Mouse (Mus musculus) small intestine, adult 2 months (tissue): ENCODE data around the gene 4933411K16Rik. TPM values are rescaled to one million over a fixed set of nuclear protein-coding genes. Genes with fewer than 3 reads are reported as not detected.

Experiments
- H3K27ac ChIP-seq: fragments of 200-500 bp; 2 replicates; pipeline ENCODE4 v1.5.1; 2012; ENCODE audit warnings: low read depth, low read length, control low read depth, inconsistent platforms; ENCODE audit not compliant: insufficient read depth
- H3K27me3 ChIP-seq: fragments of 200-500 bp; 2 replicates; pipeline ENCODE4 v1.6.1; 2012; ENCODE audit warnings: mild to moderate bottlenecking, moderate library complexity, low read length, inconsistent platforms; ENCODE audit not compliant: control insufficient read depth, insufficient read depth
- H3K36me3 ChIP-seq: fragments of 200-500 bp; 2 replicates; pipeline ENCODE4 v1.6.1; 2012; ENCODE audit warnings: mild to moderate bottlenecking, low read length, control low read depth, inconsistent platforms; ENCODE audit not compliant: control insufficient read depth, insufficient read depth
- H3K4me1 ChIP-seq: fragments of 200-500 bp; 2 replicates; pipeline ENCODE4 v1.6.1; 2012; ENCODE audit warnings: low read length, inconsistent platforms, mixed read lengths; ENCODE audit not compliant: control insufficient read depth, insufficient read depth, insufficient read length
- H3K4me3 ChIP-seq: fragments of 200-500 bp; 2 replicates; pipeline ENCODE4 v1.5.1; 2012; ENCODE audit warnings: low read depth, mild to moderate bottlenecking, control low read depth, inconsistent platforms, low read length, moderate library complexity
- CTCF ChIP-seq: fragments of 200-500 bp; IDR thresholded peaks from 2 replicates; pipeline ENCODE4 v1.5.1; 2012; ENCODE audit warnings: low read depth, mild to moderate bottlenecking, control low read depth, inconsistent platforms, low read length, moderate library complexity, mixed read lengths; ENCODE audit not compliant: insufficient replicate concordance, insufficient read length; ENCODE audit errors: extremely low read depth
- POLR2A ChIP-seq: fragments of 200-500 bp; IDR thresholded peaks from 2 replicates; pipeline ENCODE4 v1.6.1; 2012; ENCODE audit warnings: low read depth, mild to moderate bottlenecking, control low read depth, inconsistent platforms, low read length, moderate library complexity
- WGBS: fragments of 180-500 bp; shearing (Covaris S2); methylation state at CpG from one replicate; pipeline ENCODE4 v1.1.7; 2018; 5-methylcytosine and 5-hydroxymethylcytosine counted together
- polyA plus RNA-seq: library from polyadenylated mRNA; depleted of rRNA; stranded (reverse); fragments of >200 nt; gene quantifications from 2 replicates; pipeline ENCODE4 v1.2.3, GENCODE M21; 2012

The 4933411K16Rik gene
- polyA plus RNA-seq, 1 experiment, result not detected

DNA sequence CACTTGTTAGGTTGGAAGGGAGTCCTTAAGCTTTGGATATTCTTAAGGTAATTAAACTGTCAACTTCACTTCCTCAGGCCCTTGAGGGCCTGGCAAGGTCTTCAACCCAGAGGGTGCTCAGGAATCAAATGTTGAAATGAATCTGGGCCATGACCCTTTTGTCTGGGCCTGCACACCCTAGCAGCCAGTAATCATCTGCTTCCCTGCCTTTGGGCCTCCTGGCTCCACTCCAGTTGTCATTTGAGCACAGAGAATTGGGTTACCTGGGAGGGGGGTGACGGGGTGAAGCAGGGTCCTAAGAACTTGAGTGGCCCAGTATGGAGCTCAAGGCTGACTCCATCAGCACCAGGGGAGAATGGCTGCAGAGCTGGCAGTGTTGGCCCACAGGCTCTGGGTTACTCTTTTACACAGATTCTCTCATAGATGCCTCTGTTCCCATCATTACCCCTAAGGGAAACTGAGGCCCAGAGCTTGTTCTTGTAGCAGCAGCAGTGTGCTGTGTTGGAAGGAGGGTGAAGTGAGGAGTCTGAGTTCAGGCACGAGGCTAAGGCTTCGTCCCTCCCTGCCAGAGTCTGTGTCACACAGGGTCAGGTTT is 37.7 kb upstream of the 4933411K16Rik start:
- Histone ChIP-seq H3K4me3 (no peak overlapping the region), H3K4me1 (0 out of 2 replicates have a peak, but pooled peaks cover 2% of the 10 kb centered on the region)
- 86% methylated on average over 3 of the region's 3 CpGs for WGBS

DNA sequence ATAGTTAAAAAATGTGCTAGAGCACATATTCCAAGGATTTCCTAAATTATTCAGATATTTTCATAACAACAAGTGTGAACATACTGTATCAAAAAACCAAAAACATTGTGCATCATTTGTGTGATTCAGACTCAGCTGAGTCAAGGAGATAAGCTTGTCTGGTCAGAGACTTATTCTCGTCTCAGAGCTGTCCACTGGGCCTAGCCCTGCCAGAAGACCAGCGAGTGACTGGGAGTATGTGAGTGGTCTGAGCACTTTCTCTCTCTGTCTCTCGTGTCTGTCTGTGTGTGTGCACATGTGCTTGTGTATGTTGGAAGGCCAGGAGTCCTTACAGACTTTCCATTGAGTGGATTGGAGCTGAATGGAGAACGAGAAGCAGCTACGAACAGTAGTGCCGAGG is 37.0 kb upstream of the 4933411K16Rik start:
- no peak overlapping the region for H3K4me3 ChIP-seq
- no peaks in the 10 kb centered on the region for H3K27me3 ChIP-seq
- no peak for TF ChIP-seq POLR2A
- no peak for TF ChIP-seq CTCF
- H3K36me3 ChIP-seq, result no peaks in the 10 kb centered on the region
- WGBS, result 86% methylated on average over 6 of the region's 6 CpGs
- 0 out of 2 replicates have a peak, but pooled peaks cover 2% of the 10 kb centered on the region for H3K4me1 ChIP-seq
- no peak overlapping the region for H3K27ac ChIP-seq

More for the DNA sequence above, 37.7 kb upstream of the 4933411K16Rik start:
- Histone ChIP-seq H3K36me3 (no peaks in the 10 kb centered on the region), H3K27me3 (no peaks in the 10 kb centered on the region), H3K27ac (no peak overlapping the region)
- TF ChIP-seq POLR2A (no peak), CTCF (no peak)

DNA sequence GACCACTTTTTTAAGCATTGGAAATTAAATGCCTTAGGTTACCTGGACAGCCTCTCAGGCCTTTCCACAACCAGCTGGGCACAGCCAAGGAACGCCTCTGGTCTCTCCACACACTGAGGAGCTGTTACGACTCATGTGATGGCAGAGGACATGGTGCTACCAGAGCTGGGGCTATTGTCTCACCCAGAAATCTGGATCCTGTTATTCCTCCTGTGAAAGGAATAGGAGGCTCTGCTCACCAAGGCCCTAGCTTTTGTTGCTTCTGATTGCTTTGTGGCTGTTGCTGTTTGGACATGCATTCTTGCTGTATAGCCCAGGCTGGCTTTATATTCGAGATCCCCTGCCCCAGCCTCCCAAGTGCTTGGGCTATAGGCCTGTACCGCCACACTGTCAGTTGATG is 35.8 kb upstream of the 4933411K16Rik start:
- whole genome bisulfite sequencing, result 87% methylated on average over 4 of the region's 4 CpGs

DNA sequence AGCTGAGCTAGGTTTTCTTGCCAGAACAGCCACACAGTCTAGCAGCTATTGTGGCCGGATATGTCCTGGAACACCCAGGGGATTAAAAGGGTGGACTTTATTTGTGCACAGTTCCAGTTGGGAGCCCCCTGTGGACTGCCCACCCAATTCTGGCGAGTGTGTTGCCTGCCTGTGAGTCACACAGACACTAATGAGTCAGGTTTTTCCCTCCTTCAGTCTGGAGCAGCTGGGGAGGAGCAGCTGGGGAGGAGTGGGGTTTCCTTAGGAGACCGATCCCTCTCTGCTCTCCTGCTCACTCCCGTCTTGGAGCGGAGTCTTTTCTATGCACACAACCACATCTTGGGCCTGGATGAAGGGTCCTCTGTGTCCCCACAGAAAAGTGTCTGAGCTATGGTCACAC is 35.2 kb upstream of the 4933411K16Rik start:
- TF ChIP-seq POLR2A, result no peak
- no peak for TF ChIP-seq CTCF
- 72% methylated on average over 5 of the region's 5 CpGs for WGBS

More for the DNA sequence above, 35.8 kb upstream of the 4933411K16Rik start:
- Histone ChIP-seq H3K27ac (no peak overlapping the region), H3K27me3 (no peaks in the 10 kb centered on the region), H3K4me3 (no peak overlapping the region), H3K4me1 (0 out of 2 replicates have a peak, but pooled peaks cover 2% of the 10 kb centered on the region), H3K36me3 (no peaks in the 10 kb centered on the region)
- TF ChIP-seq CTCF, result no peak
- TF ChIP-seq POLR2A, result no peak

DNA sequence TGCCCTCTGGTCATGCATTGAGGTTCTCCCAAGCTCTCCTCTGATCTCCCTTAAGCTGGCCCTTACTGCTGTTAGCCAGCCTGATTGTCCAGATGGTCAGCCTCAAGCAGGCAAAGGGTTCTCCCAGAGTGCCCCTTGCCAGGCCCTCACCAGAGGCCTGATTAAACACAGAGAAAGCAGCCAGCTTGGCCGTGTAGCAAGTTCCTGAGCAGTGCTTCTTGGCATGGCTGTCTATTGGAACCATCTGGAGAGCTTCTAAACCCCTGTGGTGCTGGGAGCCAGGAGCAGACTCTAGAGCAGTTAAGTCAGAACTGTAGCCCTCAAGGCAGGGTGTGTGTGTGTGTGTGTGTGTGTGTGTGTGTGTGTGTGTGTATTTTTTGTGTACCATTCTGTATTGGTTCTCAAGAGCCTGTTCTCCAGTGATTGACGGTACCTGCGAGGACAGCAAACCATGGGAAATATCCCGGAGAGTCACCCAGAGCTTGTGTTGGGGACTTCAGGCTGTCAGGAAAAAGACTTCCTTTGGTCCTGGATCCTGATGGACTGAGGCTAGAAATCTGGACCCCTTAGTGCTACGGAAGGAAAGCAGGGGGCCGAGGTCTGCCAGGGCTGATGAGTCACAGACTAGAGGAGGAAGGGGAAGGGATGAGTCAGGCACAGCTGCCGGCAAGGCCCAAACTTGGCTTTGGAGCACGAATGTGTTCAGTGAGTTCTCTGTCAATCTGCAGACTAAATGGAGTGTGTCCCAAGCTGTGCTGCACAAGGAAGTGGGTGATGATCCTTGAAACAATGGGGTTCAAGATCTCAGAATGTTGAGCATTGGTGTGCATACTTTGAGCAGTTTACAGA is 34.4 kb upstream of the 4933411K16Rik start:
- Histone ChIP-seq H3K27ac (peak overlapping the region; percentile 70), H3K36me3 (no peaks in the 10 kb centered on the region), H3K27me3 (no peaks in the 10 kb centered on the region), H3K4me3 (no peak overlapping the region), H3K4me1 (peaks cover 2% of the 10 kb centered on the region; the same call in 1 of the 2 replicates)
- 58% methylated on average over 8 of the region's 8 CpGs for WGBS
- TF ChIP-seq CTCF, result no peak
- TF ChIP-seq POLR2A, result no peak

More for the DNA sequence above, 35.2 kb upstream of the 4933411K16Rik start:
- no peak overlapping the region for H3K4me3 ChIP-seq
- H3K36me3 ChIP-seq, result no peaks in the 10 kb centered on the region
- peaks cover 2% of the 10 kb centered on the region; the same call in 1 of the 2 replicates for H3K4me1 ChIP-seq
- H3K27me3 ChIP-seq, result no peaks in the 10 kb centered on the region
- H3K27ac ChIP-seq, result 0 out of 2 replicates have a peak overlapping the region, but pooled peaks have one; percentile 70

DNA sequence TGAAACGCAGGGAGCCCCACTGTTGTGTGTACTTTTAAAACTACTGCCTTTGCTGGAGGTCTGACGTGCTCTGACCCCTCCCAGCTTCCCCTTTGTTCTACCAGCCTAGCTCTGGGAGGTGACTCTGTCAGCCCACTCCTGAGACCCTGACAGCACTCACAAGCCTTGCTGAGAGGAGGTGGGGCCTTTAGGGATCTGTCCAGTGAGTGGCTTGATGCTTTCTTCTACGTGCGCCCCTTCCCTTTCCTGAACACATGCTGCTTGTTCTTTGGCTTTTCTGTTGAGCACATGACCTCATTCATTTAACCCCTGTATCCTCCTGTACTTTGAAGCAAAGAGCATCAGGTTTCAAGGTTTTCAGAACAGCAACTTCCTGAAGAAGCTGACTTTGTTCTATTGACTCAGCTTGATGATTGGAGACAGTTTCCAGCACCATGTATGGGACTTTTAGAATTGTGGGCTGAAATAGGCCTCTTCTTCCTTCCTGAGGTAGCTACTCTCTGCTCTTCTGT is 33.0 kb upstream of the 4933411K16Rik start:
- WGBS, result 65% methylated on average over 4 of the region's 4 CpGs
- Histone ChIP-seq H3K27me3 (no peaks in the 10 kb centered on the region), H3K4me3 (no peak overlapping the region), H3K4me1 (peaks cover 2% of the 10 kb centered on the region; the same call in 1 of the 2 replicates), H3K36me3 (no peaks in the 10 kb centered on the region), H3K27ac (no peak overlapping the region)
- TF ChIP-seq POLR2A (no peak), CTCF (no peak)
